Mouse (Mus musculus): ENCODE measurements around the gene Gm20696.
A peak's percentile ranks its signal among the peaks of the same experiment; 100 is the strongest.

Gm20696 gene

GRCm38 (mm10) chr6:99319415-99320405, 346.9 kb downstream of the Gm20696 start:
- DNase-seq, result no peak

DNA sequence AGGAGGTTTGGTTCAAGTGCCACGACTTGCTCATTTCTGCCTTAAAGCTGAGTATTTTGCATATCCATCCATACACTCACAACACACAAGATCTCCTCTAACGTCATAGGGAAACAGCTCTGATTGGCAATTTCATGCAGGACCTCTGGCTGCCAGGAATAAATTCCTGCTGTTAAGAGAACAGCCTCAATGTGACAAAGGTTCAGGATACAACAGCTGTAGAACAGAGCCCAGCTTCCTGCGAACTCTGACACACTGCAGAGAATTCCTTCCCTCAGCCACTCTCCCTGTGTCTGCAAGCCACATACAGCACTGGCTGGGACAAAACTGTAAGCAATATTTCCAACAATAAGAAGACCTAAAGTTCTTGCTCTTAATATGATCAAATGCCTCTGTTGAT, 351.9 kb downstream of the Gm20696 start:
- peak; percentile 38 for DNase-seq

DNA sequence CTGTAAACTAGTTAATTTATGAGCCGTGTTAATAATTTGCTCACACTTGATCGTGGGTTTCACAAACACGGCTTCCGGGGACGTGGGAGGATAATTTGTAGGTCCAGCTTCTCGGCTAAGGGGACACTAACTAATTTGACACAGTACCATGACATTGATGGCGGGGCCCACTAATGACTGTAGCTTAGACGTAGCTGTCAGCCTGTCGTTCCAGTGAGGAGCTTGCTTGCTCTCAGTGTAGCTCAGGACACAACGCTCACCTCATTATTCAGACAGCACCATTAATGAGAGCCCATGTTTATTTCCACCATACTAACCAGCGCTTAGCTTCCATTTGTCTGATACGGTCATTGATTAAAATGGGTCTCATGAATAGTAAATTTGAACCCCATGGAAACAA, 356.1 kb downstream of the Gm20696 start:
- DNase-seq, result no peak

GRCm38 (mm10) chr6:99310171-99310500, 356.5 kb downstream of the Gm20696 start:
- no peak for DNase-seq

DNA sequence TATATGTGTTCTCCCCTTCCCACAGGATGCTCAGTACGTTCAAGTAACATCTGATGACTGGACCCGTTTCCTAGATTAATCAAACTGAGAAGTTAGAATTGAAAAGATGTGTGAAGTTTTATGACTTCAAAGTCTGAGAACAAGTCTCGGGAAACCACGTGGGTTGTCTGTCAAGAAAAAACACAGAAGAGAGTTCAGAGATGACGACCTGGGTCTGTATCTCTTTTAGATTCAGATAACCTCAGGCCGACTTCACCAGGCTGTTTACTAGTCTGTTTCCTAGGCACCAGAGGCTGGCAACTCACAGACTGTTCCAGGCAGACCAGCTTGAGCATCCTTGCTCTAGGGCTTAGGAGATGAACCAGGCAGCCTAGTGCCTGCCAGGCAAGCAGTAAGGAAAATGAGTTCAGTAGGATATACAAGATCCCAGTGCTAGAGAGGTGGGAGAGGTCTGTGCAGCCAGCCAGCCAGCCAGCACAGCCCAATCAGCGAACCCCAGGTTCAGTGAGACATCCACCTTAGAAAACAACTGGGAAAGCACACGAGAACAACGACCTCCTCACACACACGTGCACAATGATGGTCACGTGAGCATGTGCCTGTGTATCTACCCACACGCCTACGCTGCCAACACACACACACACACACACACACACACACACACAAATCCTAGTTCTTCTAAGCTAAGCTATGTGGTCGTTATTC, 357.0 kb downstream of the Gm20696 start:
- no peak for DNase-seq

GRCm38 (mm10) chr6:99305751-99306150, 360.8 kb downstream of the Gm20696 start:
- no peak for DNase-seq

GRCm38 (mm10) chr6:99305236-99305635, 361.4 kb downstream of the Gm20696 start:
- no peak for DNase-seq

DNA sequence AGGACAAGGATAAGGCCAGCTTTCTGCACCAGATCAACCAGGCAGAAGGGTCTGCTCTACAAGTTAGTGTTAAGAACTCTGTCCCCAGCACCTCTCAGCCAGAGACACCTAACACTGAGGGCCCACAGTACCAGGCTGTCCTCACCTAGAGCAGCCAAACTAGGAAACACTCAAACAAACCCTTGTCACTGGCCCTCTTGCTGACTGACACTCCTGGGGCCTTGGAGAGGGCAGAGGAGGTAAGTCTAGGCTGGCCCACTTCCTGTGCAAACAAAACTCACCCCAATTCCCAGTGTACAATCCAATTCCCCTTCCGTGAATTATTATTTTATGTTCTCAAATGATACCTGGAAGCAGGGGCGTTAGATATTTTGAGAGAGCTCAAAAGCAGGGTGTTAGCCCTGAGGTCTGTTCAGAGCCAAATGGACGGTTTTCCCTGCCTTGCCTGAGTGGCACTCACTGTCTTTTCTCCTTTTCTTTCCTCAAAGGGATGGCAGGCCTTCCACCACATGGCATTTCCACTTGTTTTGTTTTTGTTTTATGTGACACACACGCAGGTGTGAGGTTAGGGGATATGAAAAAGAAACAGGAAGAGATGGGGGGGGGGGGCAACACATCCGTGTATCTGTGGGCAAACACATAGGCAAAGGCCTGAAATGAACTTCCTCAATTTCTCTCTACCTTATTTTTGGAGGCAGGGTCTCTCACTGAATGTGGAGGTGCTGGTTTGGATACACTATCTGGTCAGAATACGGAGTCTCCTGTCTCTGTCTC, 363.7 kb downstream of the Gm20696 start:
- no peak for DNase-seq

DNA sequence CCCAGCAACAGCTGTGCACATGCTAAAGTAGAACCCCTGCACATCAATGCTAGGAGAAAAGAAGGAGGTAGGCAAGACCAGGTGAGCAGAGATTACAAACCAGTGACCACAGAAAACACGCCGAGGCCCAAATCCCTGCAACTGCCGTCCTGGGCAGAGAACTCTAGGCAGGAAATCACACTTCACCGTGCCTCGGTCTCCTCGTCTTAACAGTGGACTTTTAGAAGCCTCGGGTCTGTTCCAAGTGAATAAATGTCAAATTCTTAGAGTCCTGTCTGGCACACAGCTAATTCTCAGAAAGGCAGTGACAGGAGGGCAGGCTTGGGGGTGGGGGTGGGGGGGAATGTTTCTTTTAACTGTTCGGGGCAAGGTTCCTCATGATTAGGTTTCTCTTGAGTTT, 364.7 kb downstream of the Gm20696 start:
- DNase-seq, result no peak

DNA sequence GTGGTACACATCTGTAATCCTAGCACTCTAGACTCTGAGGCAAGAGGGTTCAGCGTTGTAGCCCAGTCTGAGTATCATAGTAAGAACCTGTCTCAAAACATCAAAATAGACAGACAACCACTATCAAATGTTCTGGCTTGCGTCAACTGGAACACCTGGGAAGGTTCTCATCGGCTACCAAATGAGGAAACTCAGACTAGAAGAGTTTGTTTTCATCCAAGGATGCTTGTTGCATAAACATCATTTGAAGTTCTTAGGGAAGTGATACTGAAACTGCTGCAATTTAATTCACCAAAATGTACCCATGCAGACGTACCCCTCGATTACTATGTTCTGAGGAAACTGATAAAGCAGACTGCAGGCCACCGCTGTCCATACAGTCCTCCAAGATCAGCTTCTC, 366.4 kb downstream of the Gm20696 start:
- DNase-seq, result no peak

DNA sequence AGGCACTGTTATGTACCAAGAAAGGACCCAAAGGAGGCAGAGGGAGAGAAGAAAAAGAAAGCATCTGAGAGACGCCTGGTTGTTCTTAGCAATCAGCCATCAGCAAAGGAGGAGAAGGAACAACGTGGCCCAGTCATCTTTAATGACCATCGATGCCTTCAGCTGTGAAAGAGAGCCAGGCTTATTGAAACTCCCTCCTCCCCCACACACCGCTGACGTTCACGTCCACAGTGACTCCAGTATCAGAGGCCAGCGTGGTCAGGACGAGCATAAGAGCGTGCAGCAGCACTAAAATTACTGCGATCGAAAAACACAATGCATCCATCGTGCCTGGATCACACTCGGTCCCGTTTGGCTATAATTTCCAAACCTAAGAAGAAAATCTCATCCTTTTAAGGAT, 367.4 kb downstream of the Gm20696 start:
- DNase-seq, result no peak

GRCm38 (mm10) chr6:99297535-99297934, 369.1 kb downstream of the Gm20696 start:
- DNase-seq, result no peak

DNA sequence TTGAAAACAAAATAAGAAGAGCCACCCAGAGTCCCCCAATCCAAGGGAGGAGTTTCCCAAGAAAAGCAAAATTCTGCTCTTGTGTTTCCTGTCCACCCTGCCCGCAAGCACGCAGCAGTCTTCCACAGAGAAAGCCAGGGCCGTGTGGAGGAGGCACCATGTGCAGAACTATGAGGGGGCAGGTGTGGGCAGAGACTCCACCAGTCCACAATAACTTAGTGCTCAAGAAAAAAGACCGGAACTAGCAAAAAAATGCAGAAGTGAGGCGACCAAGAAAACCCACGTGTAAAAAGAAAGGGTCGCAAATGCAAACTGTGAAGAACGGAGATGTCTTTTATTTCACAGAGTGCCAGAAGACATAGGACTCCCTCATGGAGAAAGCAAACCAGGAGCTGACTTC, 371.1 kb downstream of the Gm20696 start:
- peak; percentile 20 for DNase-seq

DNA sequence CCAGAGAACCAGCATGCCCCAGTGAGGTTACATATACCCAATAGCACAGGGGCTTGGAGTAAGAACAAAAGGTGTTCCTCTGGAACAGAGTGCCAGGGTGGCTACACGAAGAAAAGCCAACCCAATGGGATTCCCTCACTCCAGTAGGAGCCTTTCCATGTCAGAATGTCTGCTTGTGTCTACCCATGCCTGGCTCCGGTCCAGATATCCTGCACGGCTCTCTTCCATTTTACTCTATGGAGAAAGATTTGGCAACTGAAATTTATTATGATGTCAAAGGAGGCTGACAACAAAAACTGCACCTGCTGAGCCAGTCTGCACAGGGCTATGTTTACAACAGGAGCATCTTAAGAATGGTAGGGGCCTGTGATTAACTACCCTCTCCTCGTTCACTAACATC, 377.4 kb downstream of the Gm20696 start:
- DNase-seq, result no peak

DNA sequence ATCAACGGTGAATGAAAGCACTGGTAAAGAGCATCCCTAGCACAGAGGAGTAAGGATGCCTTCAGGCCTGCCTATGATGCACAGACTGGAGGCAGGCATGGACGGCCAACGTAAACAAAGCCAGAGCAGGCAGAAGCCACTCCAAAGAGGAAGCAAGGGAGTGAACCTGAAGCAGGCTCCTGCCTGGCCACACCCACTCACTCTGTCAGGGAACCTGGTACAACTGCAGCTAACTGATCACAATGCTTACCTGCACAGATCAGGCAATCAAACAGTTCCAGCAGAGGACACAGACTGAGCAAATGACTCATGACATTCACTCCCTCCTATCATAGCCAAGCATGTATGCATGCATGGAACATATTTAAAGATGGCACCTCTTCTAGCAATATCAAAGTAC, 381.6 kb downstream of the Gm20696 start:
- DNase-seq, result no peak

DNA sequence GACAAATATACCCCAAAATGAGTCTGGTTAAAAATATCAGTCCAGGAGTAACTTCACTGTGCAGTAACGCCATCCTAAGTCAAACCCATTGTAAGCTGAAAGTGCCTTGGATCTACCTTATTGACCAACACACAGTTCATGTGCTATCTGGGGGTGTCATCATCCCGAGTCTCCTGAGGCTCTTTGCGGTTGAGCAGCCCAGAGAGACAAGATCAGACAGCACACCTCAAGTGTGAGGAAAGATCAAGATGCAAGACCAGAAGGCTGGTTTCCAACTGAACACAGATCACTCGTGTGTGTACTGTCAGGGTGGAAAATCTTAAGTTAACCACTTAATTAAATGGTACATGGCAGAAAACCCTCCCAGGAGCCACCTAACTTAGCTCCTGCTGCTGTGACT, 382.6 kb downstream of the Gm20696 start:
- DNase-seq, result no peak

- no peak for DNase-seq
These were observed 383.5 kb downstream of the Gm20696 start for GRCm38 (mm10) chr6:99282866-99283657.

- no peak for DNase-seq
These were observed 385.2 kb downstream of the Gm20696 start for GRCm38 (mm10) chr6:99281433-99281832.

- DNase-seq, result no peak
These were observed 386.0 kb downstream of the Gm20696 start for GRCm38 (mm10) chr6:99280619-99281018.

- DNase-seq, result no peak
These were observed 389.3 kb downstream of the Gm20696 start for GRCm38 (mm10) chr6:99277251-99277650.

DNA sequence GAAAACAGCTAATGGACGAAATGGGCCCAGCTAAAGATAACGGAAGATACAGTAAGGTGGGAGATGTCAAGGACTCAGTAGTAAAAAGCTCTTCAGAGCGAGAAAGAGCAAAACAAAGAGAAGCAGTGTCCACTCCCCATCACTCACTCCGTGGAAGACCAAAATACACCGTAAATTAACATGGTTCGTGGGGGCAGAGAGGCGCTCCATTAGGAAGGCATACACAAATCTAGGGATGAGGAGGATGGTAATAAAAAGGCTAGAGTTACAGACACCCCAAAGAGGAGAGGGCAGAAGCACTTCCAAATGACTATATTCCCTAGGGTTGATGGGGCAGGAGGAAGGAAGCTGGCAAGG, 390.3 kb downstream of the Gm20696 start:
- no peak for DNase-seq

Measured in kidney, postnatal 10 days (tissue).